Mouse (Mus musculus) hindbrain, postnatal 0 days (tissue): ENCODE measurements around the gene Mreg. TPM values are rescaled to one million over a fixed set of nuclear protein-coding genes. Genes with fewer than 3 reads are reported as not detected.

ENCODE experiments used
- ATAC-seq: fragments of 200-750 bp; cut with Nextera tagmentation; 2 replicates; pipeline ENCODE4 v1.8.0; 2017; ENCODE audit warnings: mild to moderate bottlenecking, moderate TSS enrichment, moderate library complexity
- DNase-seq: peaks from one replicate; pipeline ENCODE4 v3.0.0-alpha.2; 2015; ENCODE audit warnings: low spot score
- H3K27ac ChIP-seq: fragments of 300-500 bp; sonication (generic); 2 replicates; pipeline ENCODE4 v1.5.1; 2014; ENCODE audit warnings: mild to moderate bottlenecking
- H3K27me3 ChIP-seq: fragments of 300-500 bp; sonication (generic); 2 replicates; pipeline ENCODE4 v1.6.1; 2014; ENCODE audit warnings: low read length, mixed read lengths; ENCODE audit not compliant: insufficient read depth
- H3K36me3 ChIP-seq: fragments of 300-500 bp; sonication (generic); 2 replicates; pipeline ENCODE4 v1.6.1; 2014; ENCODE audit warnings: low read length, mixed read lengths; ENCODE audit not compliant: insufficient read depth
- H3K4me1 ChIP-seq: fragments of 300-500 bp; sonication (generic); 2 replicates; pipeline ENCODE4 v1.6.1; 2014; ENCODE audit warnings: antibody characterized with exemption, low read length, mixed read lengths; ENCODE audit not compliant: insufficient read depth
- H3K4me2 ChIP-seq: fragments of 300-500 bp; sonication (generic); 2 replicates; pipeline ENCODE4 v1.6.1; 2014; ENCODE audit warnings: low read depth, mild to moderate bottlenecking, low read length, moderate library complexity, mixed read lengths
- H3K4me3 ChIP-seq: fragments of 300-500 bp; sonication (generic); 2 replicates; pipeline ENCODE4 v1.5.1; 2014; ENCODE audit warnings: low read length
- H3K9ac ChIP-seq: fragments of 300-500 bp; sonication (generic); replicated peaks from 2 replicates; pipeline ENCODE4 v1.6.1; 2014; ENCODE audit warnings: mild to moderate bottlenecking, low read length, moderate library complexity, mixed read lengths
- H3K9me3 ChIP-seq: fragments of 300-500 bp; sonication (generic); 2 replicates; pipeline ENCODE4 v1.6.1; 2016; ENCODE audit warnings: low read length, mixed read lengths
- CTCF ChIP-seq: IDR thresholded peaks from 2 replicates; pipeline ENCODE4 v1.5.1; 2016; ENCODE audit warnings: antibody characterized with exemption, control low read depth, low read depth
- WGBS: fragments of 180-500 bp; shearing (Covaris S2); extraction: QIAGEN DNeasy Blood & Tissue Kit; methylation state at CpG from one replicate; pipeline ENCODE4 v1.1.7; 2014; 5-methylcytosine and 5-hydroxymethylcytosine counted together
- polyA plus RNA-seq: library from polyadenylated mRNA; unstranded; fragments of >200 nt; fragmentation: Nextera tagmentation; extraction: Ambion mirVana; gene quantifications from 2 replicates; pipeline ENCODE4 v1.2.1, GENCODE M21; 2015
- total RNA-seq: library from RNA; depleted of rRNA; stranded (reverse); fragments of >200 nt; gene quantifications from 2 replicates; pipeline ENCODE4 v1.2.3, GENCODE M21; 2014

Mreg gene
- total and polyA plus RNA-seq, 2 experiments from 2014 or later, result 2.1 to 3.9 TPM

DNA sequence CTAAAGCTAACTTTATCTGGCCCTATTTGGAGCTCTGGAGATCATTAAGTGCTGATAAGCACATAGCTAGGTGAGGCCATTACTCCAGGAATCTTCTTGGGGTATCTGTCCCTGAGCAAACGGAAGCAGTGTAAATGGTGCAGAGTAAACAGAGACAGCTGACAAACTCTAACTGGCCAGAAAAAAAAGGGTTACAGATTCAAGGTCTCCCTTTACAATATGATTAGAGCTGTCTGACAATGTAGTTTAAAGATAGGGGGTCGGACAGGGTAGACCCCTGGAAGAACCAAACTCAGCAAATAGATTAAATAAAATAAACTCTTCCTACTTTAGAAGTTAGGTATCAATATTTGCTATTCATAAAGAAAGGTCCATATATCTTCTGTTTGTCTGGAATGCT is 6.5 kb upstream of the Mreg start:
- no peaks in the 10 kb centered on the region for H3K27me3 ChIP-seq
- H3K9me3 ChIP-seq, result no peaks in the 10 kb centered on the region
- no peak for TF ChIP-seq CTCF
- no peak overlapping the region for H3K9ac ChIP-seq
- no peak overlapping the region for H3K27ac ChIP-seq
- no peaks in the 10 kb centered on the region for H3K4me1 ChIP-seq
- H3K4me3 ChIP-seq, result no peak overlapping the region
- WGBS, result 83% methylated on average over 2 of the region's 2 CpGs
- ATAC-seq, result no peak
- no peaks in the 10 kb centered on the region for H3K36me3 ChIP-seq
- no peak overlapping the region for H3K4me2 ChIP-seq
- no peak for DNase-seq

- no peak for TF ChIP-seq CTCF
- H3K27ac ChIP-seq, result no peak overlapping the region
- no peak overlapping the region for H3K9ac ChIP-seq
- no peak for ATAC-seq
- H3K36me3 ChIP-seq, result no peaks in the 10 kb centered on the region
- H3K4me2 ChIP-seq, result no peak overlapping the region
- H3K4me3 ChIP-seq, result no peak overlapping the region
- DNase-seq, result no peak
- WGBS, result 90% methylated on average over 7 of the region's 7 CpGs
- H3K27me3 ChIP-seq, result no peaks in the 10 kb centered on the region
- H3K4me1 ChIP-seq, result no peaks in the 10 kb centered on the region
- H3K9me3 ChIP-seq, result no peaks in the 10 kb centered on the region
Observed at GRCm38 (mm10) chr1:72216761-72217160, 4.7 kb upstream of the Mreg start.

- Histone ChIP-seq H3K4me2 (no peak overlapping the region), H3K9ac (no peak overlapping the region), H3K4me3 (no peak overlapping the region), H3K27me3 (no peaks in the 10 kb centered on the region), H3K9me3 (no peaks in the 10 kb centered on the region), H3K36me3 (no peaks in the 10 kb centered on the region), H3K4me1 (no peaks in the 10 kb centered on the region), H3K27ac (no peak overlapping the region)
- ATAC-seq (no peak), DNase-seq (no peak)
- TF ChIP-seq CTCF, result no peak
- 78% methylated on average over 4 of the region's 4 CpGs for WGBS
Observed at GRCm38 (mm10) chr1:72215174-72215573, 3.1 kb upstream of the Mreg start.

DNA sequence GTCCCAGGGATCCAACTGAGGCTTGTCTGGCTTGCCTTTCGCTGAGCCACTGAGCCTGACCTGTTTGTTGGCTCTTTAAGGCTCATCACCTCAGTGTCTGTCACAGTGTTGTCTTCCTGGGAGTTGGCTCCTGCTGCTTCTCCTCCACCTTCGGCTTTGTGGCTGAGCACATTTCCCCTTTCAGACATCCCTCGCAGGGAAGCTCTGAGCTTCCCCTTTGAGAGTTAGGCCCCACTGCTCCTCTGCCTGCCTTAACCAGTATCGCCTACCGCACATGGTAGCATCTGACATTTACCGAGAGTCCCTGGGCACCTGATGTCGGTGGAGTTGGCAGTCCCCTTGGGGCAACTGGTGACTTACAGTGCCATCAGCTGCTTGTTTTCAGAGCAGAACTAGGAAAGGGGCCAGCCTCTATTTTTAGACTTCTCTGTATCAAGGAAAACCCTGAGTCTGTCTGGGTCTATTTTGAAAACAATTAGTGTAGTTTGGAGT is 2.4 kb upstream of the Mreg start:
- 47% methylated on average over 7 of the region's 7 CpGs for WGBS
- no peak overlapping the region for H3K9ac ChIP-seq
- no peak for ATAC-seq
- TF ChIP-seq CTCF, result no peak
- no peaks in the 10 kb centered on the region for H3K9me3 ChIP-seq
- H3K27me3 ChIP-seq, result no peaks in the 10 kb centered on the region
- no peaks in the 10 kb centered on the region for H3K36me3 ChIP-seq
- no peak overlapping the region for H3K4me3 ChIP-seq
- DNase-seq, result no peak
- no peak overlapping the region for H3K27ac ChIP-seq
- H3K4me1 ChIP-seq, result no peaks in the 10 kb centered on the region
- H3K4me2 ChIP-seq, result no peak overlapping the region

DNA sequence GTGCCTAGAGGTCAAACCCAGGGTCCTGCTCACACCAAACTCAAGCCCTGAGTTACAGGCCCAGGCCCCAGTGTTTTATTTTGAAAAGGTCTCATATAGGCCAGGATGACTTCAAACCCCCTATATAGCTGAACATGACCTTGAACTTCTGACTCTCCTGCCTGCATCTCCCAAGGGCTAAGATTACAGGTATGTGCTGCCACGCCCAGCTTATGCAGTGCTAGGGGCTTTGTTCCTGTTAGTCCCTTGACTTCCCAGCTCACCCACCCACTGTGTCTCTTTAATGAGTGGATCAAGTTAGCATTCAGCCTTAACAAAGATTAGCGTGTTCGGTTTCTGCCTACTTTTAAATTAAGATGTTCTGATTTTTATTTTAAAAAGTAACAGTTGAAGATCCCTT is 1.8 kb upstream of the Mreg start:
- Histone ChIP-seq H3K27ac (no peak overlapping the region), H3K9me3 (no peaks in the 10 kb centered on the region), H3K4me3 (no peak overlapping the region), H3K27me3 (no peaks in the 10 kb centered on the region), H3K9ac (no peak overlapping the region), H3K4me2 (no peak overlapping the region), H3K36me3 (no peaks in the 10 kb centered on the region), H3K4me1 (no peaks in the 10 kb centered on the region)
- no peak for TF ChIP-seq CTCF
- no peak for ATAC-seq
- no peak for DNase-seq
- 94% methylated on average over 3 of the region's 3 CpGs for WGBS

DNA sequence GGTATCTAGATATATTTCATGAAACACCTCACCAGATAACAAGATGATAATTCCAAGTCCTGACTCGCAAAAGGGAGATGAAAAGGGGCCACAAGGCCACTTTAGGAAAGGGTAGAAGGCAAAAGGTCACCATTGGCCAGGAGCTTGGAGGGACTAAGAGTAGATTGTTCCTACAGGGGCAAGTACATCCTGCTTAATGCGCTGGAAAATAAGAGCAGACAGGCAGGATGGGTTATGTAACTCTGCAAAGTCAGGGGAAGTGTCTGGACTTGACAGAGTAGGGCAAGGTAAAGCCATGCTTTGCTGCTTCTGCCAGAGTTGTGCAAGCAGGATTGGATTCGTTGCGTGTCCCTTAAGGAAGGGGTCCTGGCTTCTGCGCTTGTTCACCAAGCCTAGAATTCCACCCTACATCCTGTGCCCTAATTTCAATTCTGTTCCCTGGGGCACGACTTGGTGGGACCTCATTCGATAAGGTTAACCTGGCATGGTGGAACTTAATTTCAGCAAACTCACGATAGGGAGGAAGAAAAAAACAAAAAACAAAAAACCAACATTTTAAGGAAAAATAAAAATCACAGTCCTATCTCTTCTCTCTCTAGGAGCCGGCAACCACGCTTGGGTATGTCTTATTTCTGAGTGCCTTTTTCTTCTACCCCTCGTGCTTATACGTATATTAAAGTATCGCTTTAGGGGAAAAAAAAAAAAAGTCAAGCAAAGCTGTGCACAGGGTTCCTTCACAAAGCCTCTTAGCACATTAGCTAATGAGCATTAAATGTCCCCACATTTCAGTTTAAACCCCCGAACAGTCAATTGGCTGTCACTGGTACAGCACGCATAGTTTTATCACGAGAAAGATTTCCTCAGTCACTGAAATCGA is 1.1 kb downstream of the Mreg start:
- no peaks in the 10 kb centered on the region for H3K27me3 ChIP-seq
- no peaks in the 10 kb centered on the region for H3K36me3 ChIP-seq
- no peaks in the 10 kb centered on the region for H3K9me3 ChIP-seq
- H3K27ac ChIP-seq, result no peak overlapping the region
- peak overlapping the region; percentile 78 for H3K4me3 ChIP-seq
- ATAC-seq (no peak), DNase-seq (no peak)
- no peaks in the 10 kb centered on the region for H3K4me1 ChIP-seq
- H3K4me2 ChIP-seq, result peak overlapping the region; percentile 98
- 22% methylated on average over 17 of the region's 17 CpGs for WGBS
- peak overlapping the region; percentile 73; the same call in 1 of the 2 replicates for H3K9ac ChIP-seq
- no peak for TF ChIP-seq CTCF

- Histone ChIP-seq H3K9me3 (no peaks in the 10 kb centered on the region), H3K4me1 (no peaks in the 10 kb centered on the region), H3K4me3 (no peak overlapping the region), H3K27me3 (no peaks in the 10 kb centered on the region), H3K9ac (no peak overlapping the region), H3K27ac (no peak overlapping the region), H3K4me2 (no peak overlapping the region), H3K36me3 (no peaks in the 10 kb centered on the region)
- DNase-seq (no peak), ATAC-seq (no peak)
- 90% methylated on average over 5 of the region's 5 CpGs for WGBS
- no peak for TF ChIP-seq CTCF
Observed at GRCm38 (mm10) chr1:72208095-72208494, 4.0 kb downstream of the Mreg start.
